Comparison of ENCODE assay signal across 12 mouse cellular contexts in genomic region chr5:51917812-51918448, GRCm38 (mm10).
DNase-seq lines count a peak whose midpoint lies in the region; ATAC-seq and TF ChIP-seq lines count a peak whose summit lies in the region.
"Had no signal": no experiment of that assay in that cellular context is flagged by ENCODE, and none has a peak within 500 bp of the region (broad histone marks: within the 10 kb centered on the region; RNA-seq: fewer than 3 reads in every experiment).

No protein-coding gene starts in this region.

- 25% methylated on average over 4 of the region's 4 CpGs for WGBS in liver, adult 2 months
- 34% methylated on average over 4 of the region's 4 CpGs for WGBS in kidney, embryonic 16.5 days

- no peaks in the 10 kb centered on the region for H3K27me3 ChIP-seq in liver, adult 2 months (ENCODE audit: control insufficient read depth, insufficient read depth, low read length)
- H3K27me3 ChIP-seq in kidney, embryonic 16.5 days (ENCODE audit: insufficient read depth, low read length), result no peaks in the 10 kb centered on the region
- H3K27me3 ChIP-seq: megakaryocyte, embryonic 14.5 days had no signal

- no peaks in the 10 kb centered on the region for H3K36me3 ChIP-seq in liver, adult 2 months (ENCODE audit: control insufficient read depth, insufficient read depth, low read length)
- H3K36me3 ChIP-seq in kidney, embryonic 16.5 days (ENCODE audit: insufficient read depth, low read length), result no peaks in the 10 kb centered on the region
- H3K36me3 ChIP-seq: limb, embryonic 10.5 days had no signal

- no peak overlapping the region for H3K4me2 ChIP-seq in kidney, embryonic 16.5 days (replicated peaks; ENCODE audit: low read depth, low read length)

- DNase-seq in adrenal gland, postnatal 10 days, result peak; percentile 10
- no peak for DNase-seq in adrenal gland, adult 8-10 months
- DNase-seq in liver, adult 2 months (ENCODE audit: extremely low read depth, low read depth, low spot score), result peak; percentile 22
- DNase-seq in liver, result no peak
- peak; percentile 5 to 12 for DNase-seq in cerebellum, postnatal 36 days
- no peak for DNase-seq in right cerebral cortex, adult 18-20 months
- DNase-seq in spleen, adult 12 weeks (ENCODE audit: low spot score), result no peak
- DNase-seq: gastrocnemius, adult 2 months; right cerebral cortex, postnatal 14 days had no signal

- no peaks in the 10 kb centered on the region for H3K4me1 ChIP-seq in liver, adult 2 months (ENCODE audit: control insufficient read depth, insufficient read depth, low read length)
- H3K4me1 ChIP-seq in kidney, embryonic 16.5 days (ENCODE audit: insufficient read depth, low read length), result no peaks in the 10 kb centered on the region
- H3K4me1 ChIP-seq: megakaryocyte, embryonic 14.5 days had no signal

- no peaks in the 10 kb centered on the region for H3K79me2 ChIP-seq in liver, adult 2 months (ENCODE audit: control insufficient read depth, insufficient read depth, low read length)

- TF ChIP-seq POLR2A in liver, adult 2 months (IDR thresholded peaks at IDR 0.05; ENCODE audit: extremely low read depth, insufficient read depth, low read length), result no peak

- no peak for TF ChIP-seq CTCF in liver, adult 2 months (IDR thresholded peaks at IDR 0.05; ENCODE audit: low read depth, low read length)

- no peak overlapping the region for H3K27ac ChIP-seq in liver, adult 2 months (replicated peaks; ENCODE audit: insufficient read depth, low read depth, low read length)
- no peak overlapping the region for H3K27ac ChIP-seq in kidney, embryonic 16.5 days (ENCODE audit: low read length)
- H3K27ac ChIP-seq: gastrocnemius, adult 2 months; limb, embryonic 10.5 days had no signal

- peak; percentile 70 for ATAC-seq in kidney, embryonic 16.5 days (ENCODE audit: low FRiP score, low TSS enrichment)

- H3K4me3 ChIP-seq in liver, adult 2 months (ENCODE audit: insufficient read depth, low read depth, low read length), result no peak overlapping the region
- H3K4me3 ChIP-seq in kidney, embryonic 16.5 days (ENCODE audit: low read length), result no peak overlapping the region
- H3K4me3 ChIP-seq: gastrocnemius, adult 2 months; limb, embryonic 10.5 days; megakaryocyte, embryonic 14.5 days had no signal

- no peak overlapping the region for H3K9ac ChIP-seq in liver, adult 2 months (ENCODE audit: low read depth, low read length)
- no peak overlapping the region for H3K9ac ChIP-seq in kidney, embryonic 16.5 days (replicated peaks; ENCODE audit: low read length)

- no peaks in the 10 kb centered on the region for H3K9me3 ChIP-seq in kidney, embryonic 16.5 days (ENCODE audit: low read length)
- H3K9me3 ChIP-seq: limb, embryonic 10.5 days had no signal

Comparison
In these comparisons a context has a peak if more than half of its experiments do, and no peak if none do; other contexts are left out.
1. DNase-seq: peak in adrenal gland, postnatal 10 days (single experiment), liver, adult 2 months (single experiment) and cerebellum, postnatal 36 days (2 of 2); none in adrenal gland, adult 8-10 months (single experiment), liver (single experiment), right cerebral cortex, adult 18-20 months (single experiment) and spleen, adult 12 weeks (single experiment).